Mouse (Mus musculus) liver, postnatal 0 days (tissue): ENCODE measurements around the gene Rab6b.

Source experiments
- CTCF ChIP-seq: sonication (generic); IDR thresholded peaks from 2 replicates; pipeline ENCODE4 v1.5.1; 2016; ENCODE audit warnings: antibody characterized with exemption, low read depth
- EP300 ChIP-seq: IDR thresholded peaks from 2 replicates; pipeline ENCODE4 v1.6.1; 2016; ENCODE audit warnings: antibody characterized with exemption, low read depth, mild to moderate bottlenecking

DNA sequence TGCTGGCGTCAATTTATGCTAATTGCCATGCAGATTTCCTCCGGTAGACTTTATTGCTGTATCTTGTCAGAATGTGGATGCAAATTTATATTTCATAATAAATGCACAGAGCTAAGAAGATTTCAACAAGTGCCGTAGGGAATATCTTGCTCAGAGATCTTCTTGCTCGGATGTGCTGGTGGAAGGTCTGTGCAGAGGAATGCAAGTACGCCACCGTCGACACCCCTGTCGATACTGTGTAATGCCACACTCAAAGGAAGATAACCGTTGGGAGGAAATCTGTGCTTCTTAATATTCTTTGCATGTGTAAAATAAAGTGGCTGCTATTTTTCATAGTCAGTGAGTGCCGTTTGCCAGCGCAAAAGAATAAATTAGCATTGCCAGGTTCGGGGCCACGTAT lies 35.5 kb downstream of the Rab6b start:
- TF ChIP-seq CTCF (no peak), EP300 (no peak)
